Mouse (Mus musculus): ENCODE measurements around the gene Ctdspl. TPM values are rescaled to one million over a fixed set of nuclear protein-coding genes. Genes with fewer than 3 reads are reported as not detected.

The Ctdspl gene
- polyA plus RNA-seq, 1 experiment from 2014 or later: 2.4 TPM

DNA sequence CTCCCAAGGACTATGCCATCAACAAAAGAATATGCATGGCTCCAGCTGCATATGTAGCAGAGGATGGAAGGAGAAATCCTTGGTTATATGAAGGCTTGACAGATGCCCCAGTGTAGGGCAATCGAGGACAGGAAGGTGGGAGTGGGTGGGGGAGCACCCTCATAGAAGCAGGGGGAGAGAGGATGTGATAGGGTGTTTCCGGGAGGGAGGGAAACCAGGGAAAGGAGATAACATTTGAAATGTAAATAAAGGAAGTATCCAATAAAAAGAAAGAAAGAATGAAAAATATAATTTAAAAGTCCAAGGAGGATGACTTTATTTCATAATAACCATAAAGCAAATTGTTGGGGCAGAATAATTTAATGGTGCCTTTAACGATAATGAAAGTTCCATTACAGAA lies 12.6 kb upstream of the Ctdspl start:
- Histone ChIP-seq H3K9me3 (ENCODE audit: low read length) (no peaks in the 10 kb centered on the region), H3K27ac (ENCODE audit: low read depth) (no peak overlapping the region), H3K27me3 (ENCODE audit: insufficient read depth, low read length) (no peaks in the 10 kb centered on the region), H3K4me3 (ENCODE audit: low read depth, low read length) (no peak overlapping the region), H3K9ac (replicated peaks) (no peak overlapping the region), H3K4me1 (ENCODE audit: insufficient read depth) (no peaks in the 10 kb centered on the region), H3K36me3 (replicated peaks; ENCODE audit: insufficient read depth, low read length) (no peaks in the 10 kb centered on the region), H3K4me2 (ENCODE audit: low read depth, low read length) (no peak overlapping the region)
- no peak for DNase-seq
- ATAC-seq: no peak
- 48% methylated on average over 3 of the region's 3 CpGs for WGBS (ENCODE audit: insufficient replicate concordance)
- TF ChIP-seq CTCF (IDR thresholded peaks at IDR 0.05; ENCODE audit: low read depth) (no peak), EP300 (IDR thresholded peaks at IDR 0.05; ENCODE audit: low read depth) (no peak)

- H3K9ac ChIP-seq (replicated peaks): no peak overlapping the region
- H3K27ac ChIP-seq (ENCODE audit: low read depth): no peak overlapping the region
- no peaks in the 10 kb centered on the region for H3K27me3 ChIP-seq (ENCODE audit: insufficient read depth, low read length)
- no peak for DNase-seq
- no peaks in the 10 kb centered on the region for H3K9me3 ChIP-seq (ENCODE audit: low read length)
- H3K36me3 ChIP-seq (replicated peaks; ENCODE audit: insufficient read depth, low read length): no peaks in the 10 kb centered on the region
- no peak overlapping the region for H3K4me3 ChIP-seq (ENCODE audit: low read depth, low read length)
- no peak for ATAC-seq
- no peaks in the 10 kb centered on the region for H3K4me1 ChIP-seq (ENCODE audit: insufficient read depth)
- WGBS (ENCODE audit: insufficient replicate concordance): 53% methylated on average over 8 of the region's 8 CpGs
- H3K4me2 ChIP-seq (ENCODE audit: low read depth, low read length): no peak overlapping the region
- TF ChIP-seq EP300 (IDR thresholded peaks at IDR 0.05; ENCODE audit: low read depth) (no peak), CTCF (IDR thresholded peaks at IDR 0.05; ENCODE audit: low read depth) (no peak)
Observed at GRCm38 (mm10) chr9:118914589-118914988, 11.7 kb upstream of the Ctdspl start.

DNA sequence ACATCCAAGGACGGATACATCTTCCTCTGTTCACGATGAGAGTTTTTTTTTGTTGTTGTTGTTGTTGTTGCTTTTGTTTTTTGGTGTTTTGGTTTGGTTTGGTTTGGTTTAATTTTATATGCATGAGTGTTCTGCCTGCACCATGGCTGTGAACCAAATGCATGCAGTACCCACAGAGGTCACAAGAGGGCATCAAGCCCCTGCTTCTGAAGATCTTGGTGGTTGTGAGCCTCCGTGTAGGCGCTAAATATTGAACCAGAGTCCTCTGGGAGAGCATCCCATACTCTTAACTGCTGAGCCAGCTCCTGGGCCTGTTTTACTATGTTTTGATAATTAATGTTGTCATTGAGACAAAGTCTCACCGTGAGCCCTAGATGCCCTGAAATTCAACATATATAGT lies 11.0 kb upstream of the Ctdspl start:
- ATAC-seq (no peak), DNase-seq (peak; percentile 43)
- TF ChIP-seq EP300 (IDR thresholded peaks at IDR 0.05; ENCODE audit: low read depth) (no peak), CTCF (IDR thresholded peaks at IDR 0.05; ENCODE audit: low read depth) (peak; percentile 68)
- Histone ChIP-seq H3K36me3 (replicated peaks; ENCODE audit: insufficient read depth, low read length) (no peaks in the 10 kb centered on the region), H3K9ac (replicated peaks) (no peak overlapping the region), H3K4me3 (ENCODE audit: low read depth, low read length) (no peak overlapping the region), H3K4me1 (ENCODE audit: insufficient read depth) (no peaks in the 10 kb centered on the region), H3K9me3 (ENCODE audit: low read length) (no peaks in the 10 kb centered on the region), H3K27me3 (ENCODE audit: insufficient read depth, low read length) (no peaks in the 10 kb centered on the region), H3K4me2 (ENCODE audit: low read depth, low read length) (no peak overlapping the region), H3K27ac (ENCODE audit: low read depth) (no peak overlapping the region)
- WGBS (ENCODE audit: insufficient replicate concordance): 49% methylated on average over 5 of the region's 5 CpGs

DNA sequence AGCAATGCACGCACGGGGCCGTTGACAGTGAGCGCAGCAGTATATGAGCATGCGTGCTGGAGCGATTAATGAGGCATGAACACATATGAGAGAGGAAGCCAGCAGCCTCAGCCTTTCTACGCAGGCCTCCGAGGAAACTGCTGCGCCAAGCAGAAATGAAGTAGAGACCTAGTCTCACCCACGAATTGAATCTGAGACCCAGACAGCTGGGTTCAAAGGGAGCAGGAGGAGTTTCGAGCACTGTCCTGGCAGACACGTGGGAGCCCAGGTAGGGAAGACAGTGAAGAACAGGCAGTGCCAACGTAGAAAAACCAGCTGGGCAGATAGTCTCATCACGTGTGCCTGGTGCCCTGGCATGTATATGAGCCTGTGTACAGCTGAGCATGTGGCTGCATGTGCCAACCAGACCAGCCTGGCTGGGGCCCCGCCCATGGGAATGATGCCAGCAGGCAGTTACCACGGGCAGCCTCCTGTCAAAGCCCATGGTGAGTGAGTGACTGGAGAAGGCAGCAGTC lies 6.5 kb upstream of the Ctdspl start:
- no peak for ATAC-seq
- 72% methylated on average over 16 of the region's 16 CpGs for WGBS (ENCODE audit: insufficient replicate concordance)
- Histone ChIP-seq H3K36me3 (replicated peaks; ENCODE audit: insufficient read depth, low read length) (no peaks in the 10 kb centered on the region), H3K4me1 (ENCODE audit: insufficient read depth) (peaks cover 3% of the 10 kb centered on the region), H3K4me2 (ENCODE audit: low read depth, low read length) (no peak overlapping the region), H3K27me3 (ENCODE audit: insufficient read depth, low read length) (no peaks in the 10 kb centered on the region), H3K4me3 (ENCODE audit: low read depth, low read length) (no peak overlapping the region), H3K9me3 (ENCODE audit: low read length) (no peaks in the 10 kb centered on the region), H3K9ac (replicated peaks) (no peak overlapping the region), H3K27ac (ENCODE audit: low read depth) (no peak overlapping the region)
- no peak for DNase-seq
- no peak for TF ChIP-seq CTCF (IDR thresholded peaks at IDR 0.05; ENCODE audit: low read depth)

GRCm38 (mm10) chr9:118920798-118921515 lies 5.3 kb upstream of the Ctdspl start:
- ATAC-seq (peak; percentile 16; the same call in 1 of the 2 replicates), DNase-seq (peak; percentile 85)
- Histone ChIP-seq H3K4me3 (ENCODE audit: low read depth, low read length) (no peak overlapping the region), H3K4me2 (ENCODE audit: low read depth, low read length) (no peak overlapping the region), H3K4me1 (ENCODE audit: insufficient read depth) (peaks cover 10% of the 10 kb centered on the region), H3K27ac (ENCODE audit: low read depth) (no peak overlapping the region), H3K36me3 (replicated peaks; ENCODE audit: insufficient read depth, low read length) (no peaks in the 10 kb centered on the region), H3K9ac (replicated peaks) (no peak overlapping the region), H3K27me3 (ENCODE audit: insufficient read depth, low read length) (no peaks in the 10 kb centered on the region), H3K9me3 (ENCODE audit: low read length) (no peaks in the 10 kb centered on the region)
- TF ChIP-seq CTCF (IDR thresholded peaks at IDR 0.05; ENCODE audit: low read depth): peak; percentile 95
- no peak for TF ChIP-seq EP300 (IDR thresholded peaks at IDR 0.05; ENCODE audit: low read depth)
- 40% methylated on average over 12 of the region's 12 CpGs for WGBS (ENCODE audit: insufficient replicate concordance)

DNA sequence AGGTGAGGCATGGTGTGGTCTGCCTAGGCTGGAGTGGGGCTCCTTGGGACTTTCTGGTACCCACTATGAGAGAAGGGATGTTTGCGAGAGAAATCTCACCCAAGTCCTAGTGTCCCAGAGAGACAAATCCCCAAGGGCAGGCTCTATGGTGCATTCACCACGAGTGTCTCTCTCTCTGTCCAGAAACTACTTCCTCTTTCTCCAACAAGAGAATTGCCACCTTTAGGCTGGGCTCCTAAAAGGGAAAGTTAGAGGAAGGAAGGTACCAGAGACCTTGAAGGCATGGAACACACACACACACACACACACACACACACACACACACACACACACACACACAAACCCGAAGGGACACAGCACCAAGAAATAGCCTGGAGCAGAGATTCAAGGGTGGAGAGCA lies 4.3 kb upstream of the Ctdspl start:
- H3K4me2 ChIP-seq (ENCODE audit: low read depth, low read length): no peak overlapping the region
- no peak overlapping the region for H3K9ac ChIP-seq (replicated peaks)
- H3K4me1 ChIP-seq (ENCODE audit: insufficient read depth): peaks cover 12% of the 10 kb centered on the region
- H3K9me3 ChIP-seq (ENCODE audit: low read length): no peaks in the 10 kb centered on the region
- TF ChIP-seq EP300 (IDR thresholded peaks at IDR 0.05; ENCODE audit: low read depth) (no peak), CTCF (IDR thresholded peaks at IDR 0.05; ENCODE audit: low read depth) (no peak)
- H3K36me3 ChIP-seq (replicated peaks; ENCODE audit: insufficient read depth, low read length): no peaks in the 10 kb centered on the region
- no peaks in the 10 kb centered on the region for H3K27me3 ChIP-seq (ENCODE audit: insufficient read depth, low read length)
- ATAC-seq: no peak
- WGBS (ENCODE audit: insufficient replicate concordance): 28% methylated on average over 3 of the region's 3 CpGs
- no peak overlapping the region for H3K27ac ChIP-seq (ENCODE audit: low read depth)
- no peak for DNase-seq
- H3K4me3 ChIP-seq (ENCODE audit: low read depth, low read length): no peak overlapping the region
